Mouse (Mus musculus) left cerebral cortex, adult 8-10 months (tissue): Measurements from ENCODE around the gene Tcf3. TPM values are rescaled to one million over a fixed set of nuclear protein-coding genes. Genes with fewer than 3 reads are reported as not detected.

Source experiments
- DNase-seq, 2 experiments: peaks; one replicate each; pipeline ENCODE4 v3.0.0; 2022; ENCODE audit warnings: low spot score in 2 of 2
- total RNA-seq, 4 experiments: library from RNA; stranded (reverse); gene quantifications; 2 replicates each; pipeline ENCODE4 v1.2.4; 2022

Gene Tcf3
- total RNA-seq, 4 experiments from 2014 or later, result 27.7 to 32.6 (median 31.4) TPM

DNA sequence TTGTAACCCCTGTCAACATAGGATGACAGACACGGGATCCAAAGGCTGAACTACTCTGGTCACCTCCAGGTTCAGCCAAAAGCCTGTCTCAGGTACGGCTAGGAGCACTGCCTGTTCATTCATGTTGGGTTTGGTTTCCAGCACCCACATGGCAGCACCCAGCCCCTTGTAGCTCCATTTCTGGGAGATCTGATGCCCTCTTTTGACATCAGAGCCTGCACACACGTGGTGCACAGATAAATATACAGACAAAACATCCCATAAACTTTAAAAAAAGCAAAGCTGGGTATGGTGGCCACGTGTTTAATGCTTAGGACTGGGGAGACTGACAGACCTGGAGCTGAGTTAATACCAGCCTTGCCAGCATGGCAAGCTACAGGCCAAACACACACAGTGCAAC, 25.5 kb downstream of the Tcf3 start:
- DNase-seq, result no peak

DNA sequence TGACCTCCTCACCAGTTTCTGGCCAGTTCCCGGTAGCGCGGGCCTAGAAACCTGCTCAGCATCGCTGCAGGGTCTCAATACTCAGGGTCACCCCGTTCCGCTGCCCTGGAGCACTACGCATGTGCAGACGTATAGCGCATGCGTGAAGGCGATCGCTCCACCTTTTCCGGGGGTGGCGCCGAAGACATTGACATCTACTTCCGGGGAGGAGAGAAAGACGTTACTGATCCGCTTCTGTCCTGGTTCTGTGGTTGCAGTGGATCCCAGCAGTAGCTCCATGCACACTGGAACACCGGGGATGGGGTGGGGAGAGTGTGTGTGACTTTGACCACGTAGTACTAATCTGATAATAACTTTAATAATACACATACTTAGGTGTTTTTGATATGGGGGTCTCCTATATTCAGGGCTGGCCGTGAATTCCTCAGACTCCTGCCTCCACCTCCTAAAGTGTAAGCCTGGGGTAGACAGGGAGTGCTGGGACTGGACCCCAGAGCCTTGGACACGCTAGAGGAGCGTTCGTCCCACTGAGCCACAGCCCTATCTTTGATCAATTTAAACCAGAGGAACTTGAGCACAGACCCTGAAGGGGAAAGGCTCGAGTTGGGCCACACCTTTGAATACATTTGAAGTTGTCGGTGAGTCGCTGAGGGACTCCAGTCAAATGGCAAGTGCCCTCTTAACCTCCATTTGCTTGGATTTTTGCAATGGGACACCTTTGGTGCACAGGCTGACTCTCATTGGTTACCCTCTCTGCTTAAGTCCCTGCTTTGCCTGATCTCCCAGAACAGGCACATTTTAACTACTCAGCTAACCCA, 26.6 kb downstream of the Tcf3 start, which contains the start of gene Uqcr11:
Gene Uqcr11, minus strand, starts transcription at position 147 of the 818 bp plus-strand sequence.
- peak; percentile 78 to 90 for DNase-seq

DNA sequence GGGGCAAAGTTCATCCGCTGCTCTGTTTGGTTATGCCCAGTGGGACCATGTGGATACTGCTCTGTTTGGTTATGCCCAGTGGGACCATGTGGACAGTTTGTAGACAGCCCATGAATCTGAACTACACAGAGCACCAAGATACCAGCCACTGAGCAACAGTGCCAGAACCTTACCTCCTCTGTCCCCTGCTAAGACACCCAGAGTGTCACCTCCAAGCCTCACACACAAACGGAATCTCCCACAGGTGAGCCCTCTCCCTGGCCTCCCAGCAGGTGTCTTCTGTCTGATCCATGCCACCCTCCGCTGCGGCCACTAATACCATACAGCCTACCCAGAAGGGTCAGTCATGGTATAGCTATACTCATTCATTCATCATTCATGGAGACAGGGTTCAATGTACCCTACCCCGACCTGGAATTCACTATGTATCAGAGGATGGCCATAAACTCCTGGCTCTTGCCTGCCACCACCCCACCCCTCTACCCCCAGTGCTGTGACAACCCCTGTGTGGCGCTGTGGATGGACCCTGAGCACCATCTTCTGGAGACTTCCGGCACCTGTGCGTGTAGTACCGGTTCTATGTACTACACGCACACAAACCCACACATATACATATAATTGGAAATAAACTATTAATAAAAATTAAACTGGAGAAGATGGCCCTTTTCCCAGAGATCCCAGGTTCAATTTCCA, 27.8 kb downstream of the Tcf3 start:
- no peak for DNase-seq

DNA sequence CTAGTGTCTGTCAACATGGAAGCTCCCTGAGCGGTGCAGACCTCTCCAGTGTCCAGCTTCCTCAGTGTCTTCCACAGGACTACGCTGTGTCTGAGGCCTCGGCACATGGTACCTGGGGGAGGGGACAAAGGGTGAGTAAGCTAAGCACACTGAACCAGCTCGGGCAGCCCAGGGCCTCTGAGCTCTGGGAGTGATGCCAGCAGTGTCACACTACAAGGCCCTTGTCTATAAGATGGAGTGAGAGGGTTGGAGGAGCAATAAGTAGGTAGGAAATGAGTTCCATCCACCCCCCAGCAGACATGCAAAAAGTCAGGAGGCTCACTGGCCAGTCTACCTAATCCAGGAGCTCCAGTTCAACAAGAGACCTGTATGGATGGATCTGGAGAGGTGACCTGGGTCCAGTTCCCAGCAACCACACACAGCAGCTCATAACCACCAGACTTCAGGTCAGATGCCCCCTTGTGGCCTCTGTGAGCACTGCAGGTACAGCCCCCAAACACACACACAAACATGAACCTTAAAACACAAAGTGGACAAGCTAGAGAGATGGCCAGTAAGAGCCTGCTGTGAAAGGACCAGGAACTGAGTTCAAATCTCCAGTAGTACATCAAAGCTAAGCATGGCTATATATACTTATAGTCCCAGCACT, 30.3 kb downstream of the Tcf3 start:
- no peak for DNase-seq

DNA sequence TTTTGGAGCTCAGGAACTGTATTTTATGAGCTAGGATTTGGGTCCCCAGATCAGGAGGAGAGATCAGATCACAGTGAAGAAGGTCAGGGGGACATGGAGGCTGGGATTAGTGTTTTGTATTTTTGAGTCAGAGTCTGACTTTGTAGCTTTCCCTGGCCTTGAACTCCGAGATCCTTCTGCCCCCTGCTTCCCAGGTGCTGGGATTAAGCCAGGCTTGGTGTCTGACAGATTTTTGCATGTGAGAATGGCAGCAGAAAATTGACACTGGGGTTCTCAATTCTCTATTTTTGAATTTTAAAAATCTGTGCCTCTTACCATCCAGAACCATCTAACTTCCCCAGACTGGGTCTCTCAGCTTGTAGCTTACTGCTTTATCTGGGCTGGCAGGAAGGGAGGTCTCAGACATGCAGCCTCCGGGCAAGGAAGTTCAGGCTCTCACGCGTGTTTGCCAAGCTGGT, 32.7 kb downstream of the Tcf3 start:
- DNase-seq, result no peak

DNA sequence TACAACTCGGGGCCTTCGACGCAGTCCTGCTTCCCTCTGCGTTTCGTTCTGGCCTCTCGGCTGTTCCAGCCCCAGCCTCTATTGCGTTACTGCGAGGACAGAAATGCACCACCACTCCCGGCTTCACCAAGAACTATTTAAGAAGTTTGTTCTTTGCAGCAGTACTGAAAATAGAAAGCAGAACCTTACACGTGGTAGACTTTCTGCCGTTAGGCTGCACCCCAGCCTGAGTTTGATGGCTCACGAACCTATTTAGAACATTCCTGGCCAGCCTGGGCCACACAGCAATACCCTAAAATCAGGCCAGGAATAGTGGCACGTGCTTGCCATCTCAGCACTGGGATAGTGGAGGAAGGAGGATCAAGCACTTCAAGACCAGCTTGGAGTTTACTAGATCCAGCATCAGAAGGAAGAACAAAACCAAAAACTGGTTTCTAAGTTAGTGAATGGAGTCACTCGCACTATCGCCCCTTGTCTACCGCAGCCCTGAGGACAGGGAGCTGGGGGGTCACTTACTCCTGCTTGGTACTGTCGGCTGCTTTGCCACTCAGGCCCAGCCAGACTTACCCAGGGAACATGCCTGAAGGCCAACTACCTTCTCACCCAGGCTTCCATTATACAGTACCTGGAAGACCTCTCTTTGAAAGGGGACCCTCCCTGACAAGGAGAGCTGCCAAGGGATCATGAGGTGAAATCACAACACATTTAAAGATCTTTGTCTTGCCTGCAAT, 33.3 kb downstream of the Tcf3 start:
- no peak for DNase-seq

DNA sequence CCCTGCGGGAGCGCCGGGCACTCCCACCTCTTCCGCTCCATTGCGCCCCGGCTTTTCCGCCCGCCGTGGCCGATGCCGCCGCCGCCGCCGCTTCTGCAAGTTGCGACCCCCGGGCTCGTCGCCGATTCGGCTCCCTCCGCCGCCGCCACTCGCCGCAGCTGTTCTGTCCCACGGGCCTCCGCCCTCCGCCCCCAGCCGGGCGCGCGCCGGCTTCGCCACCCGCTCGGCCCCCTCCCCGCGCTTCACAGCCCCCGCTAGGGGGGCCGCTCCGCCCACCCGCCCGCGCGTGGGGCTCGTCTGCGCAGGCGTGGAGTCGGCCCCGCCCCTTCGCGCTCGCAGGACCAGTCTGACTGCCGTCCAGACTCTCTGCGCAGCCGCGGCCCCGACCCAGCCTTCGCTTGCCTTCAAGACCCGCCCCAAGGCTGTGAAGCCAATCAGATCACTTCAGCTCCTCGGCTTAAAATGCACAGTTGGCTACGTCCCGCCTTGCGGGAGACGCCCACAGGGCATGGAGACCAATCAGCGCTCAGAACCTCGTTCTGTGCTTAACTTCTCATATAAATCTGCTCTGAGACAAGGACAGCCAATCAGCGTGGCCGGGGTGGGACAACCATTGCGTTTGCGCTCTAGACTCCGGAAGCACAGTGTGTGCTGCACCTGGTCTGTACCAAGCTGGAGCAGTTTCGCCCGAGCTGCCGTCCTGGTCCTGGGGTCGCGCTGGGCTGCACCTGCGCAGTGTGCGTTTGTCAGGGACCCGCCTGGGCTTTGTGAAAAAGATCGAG, 34.1 kb downstream of the Tcf3 start, which contains the start of gene Mbd3:
Gene Mbd3, minus strand, starts transcription at position 360 of the 782 bp plus-strand sequence.
- peak; percentile 96 to 100 for DNase-seq

DNA sequence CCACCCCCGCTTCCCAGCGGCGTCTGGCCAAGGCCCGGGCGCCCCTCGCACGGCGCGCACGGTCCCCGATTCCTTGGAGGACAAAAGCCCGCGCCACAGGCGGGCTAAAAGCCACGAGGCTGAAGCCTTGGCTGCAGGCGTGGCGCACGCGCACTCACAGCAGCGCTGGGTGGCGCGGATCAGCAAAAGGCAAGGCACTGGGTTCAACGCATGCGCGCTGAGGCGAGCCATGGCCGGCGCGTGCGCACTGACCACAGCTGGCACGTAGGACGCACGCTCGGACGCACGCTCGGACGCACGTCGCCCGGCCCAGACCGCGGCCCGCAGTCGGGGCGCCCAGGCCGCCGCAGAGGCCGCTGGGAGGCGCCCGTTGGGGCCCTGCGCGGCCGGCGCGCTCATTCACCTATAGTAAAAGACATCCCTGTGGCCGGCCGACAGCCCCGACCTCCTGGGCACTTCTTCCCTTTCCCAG, 34.7 kb downstream of the Tcf3 start:
- peak; percentile 94 to 97 for DNase-seq

DNA sequence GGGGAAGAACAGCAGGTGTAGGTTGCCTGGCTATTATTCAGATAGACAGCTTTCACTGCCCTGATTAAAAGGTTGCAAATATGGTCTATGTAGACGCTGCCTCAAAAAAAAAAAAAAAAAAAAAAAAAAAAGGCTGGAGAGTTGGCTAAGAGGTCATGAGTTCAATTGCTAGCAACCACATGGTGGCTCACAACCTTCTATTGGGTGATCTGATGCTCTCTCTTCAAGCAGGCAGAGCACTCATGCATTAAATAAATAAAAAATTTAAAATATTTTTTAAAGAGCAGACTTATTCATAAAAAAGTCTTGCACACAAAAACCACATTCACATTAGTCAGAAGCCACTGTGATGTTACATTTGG, 35.3 kb downstream of the Tcf3 start:
- no peak for DNase-seq

DNA sequence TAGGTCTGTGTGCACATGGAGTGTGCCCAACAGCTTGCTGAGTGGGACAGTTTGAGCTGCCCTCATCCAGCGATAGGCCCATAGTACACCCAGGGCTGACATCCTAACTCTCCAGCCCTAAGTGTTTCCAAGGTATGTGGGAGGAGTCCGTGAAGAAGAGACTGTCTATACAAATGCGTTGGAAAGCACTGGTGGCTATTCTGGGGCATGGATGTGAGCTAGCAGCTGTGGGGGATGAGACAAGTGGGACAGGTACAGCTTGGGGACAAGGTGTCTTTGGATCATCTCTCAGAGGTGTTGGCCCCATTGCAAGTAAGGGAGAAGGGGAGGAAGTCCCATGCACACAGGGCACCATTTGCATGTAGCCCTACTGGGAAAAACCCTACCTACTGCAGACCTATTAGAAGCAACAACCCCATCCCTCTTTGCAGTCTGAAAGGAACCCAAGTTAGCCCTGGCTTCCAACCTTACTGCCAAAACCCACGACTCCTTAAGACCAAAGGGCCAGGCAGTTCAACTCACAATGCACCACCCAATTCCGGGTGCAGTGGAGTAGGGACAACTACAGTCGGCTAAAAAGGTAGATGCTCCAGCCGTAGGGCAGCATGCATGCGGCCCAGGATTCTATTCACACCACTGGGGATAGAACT, 35.8 kb downstream of the Tcf3 start:
- no peak for DNase-seq

DNA sequence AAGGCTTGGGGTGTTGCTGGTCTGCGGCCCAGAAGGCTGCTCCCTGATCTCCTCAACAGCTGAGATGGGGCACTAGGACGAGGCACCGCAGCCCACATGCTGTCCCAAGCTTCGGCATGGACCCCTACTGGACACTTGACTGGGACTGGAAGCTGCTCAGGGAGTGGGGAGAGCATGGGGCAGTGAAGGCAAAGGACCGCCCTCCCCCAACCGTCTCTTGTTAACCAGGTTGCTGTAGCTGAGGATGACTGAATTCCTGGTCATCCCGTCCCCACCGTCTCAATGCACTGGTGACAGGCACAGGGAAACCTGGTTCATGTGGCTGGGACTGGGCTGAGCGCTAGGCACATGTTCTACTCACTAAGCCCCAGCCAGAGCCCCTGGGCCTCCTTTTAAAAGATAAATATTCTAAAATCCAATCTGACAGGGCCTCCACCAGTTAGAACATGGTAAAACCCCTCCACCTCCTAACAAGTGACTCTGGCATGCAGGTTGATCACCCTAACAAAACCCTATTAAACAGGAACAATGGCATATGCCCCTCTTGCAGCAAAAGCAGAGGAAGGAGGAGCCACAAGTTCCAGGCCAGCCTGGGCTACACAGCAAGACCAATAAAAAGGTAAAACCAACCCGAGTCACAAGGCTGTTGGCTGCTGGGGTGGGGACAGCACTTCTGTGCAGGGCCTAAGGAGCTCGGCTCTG, 36.5 kb downstream of the Tcf3 start:
- DNase-seq, result no peak

DNA sequence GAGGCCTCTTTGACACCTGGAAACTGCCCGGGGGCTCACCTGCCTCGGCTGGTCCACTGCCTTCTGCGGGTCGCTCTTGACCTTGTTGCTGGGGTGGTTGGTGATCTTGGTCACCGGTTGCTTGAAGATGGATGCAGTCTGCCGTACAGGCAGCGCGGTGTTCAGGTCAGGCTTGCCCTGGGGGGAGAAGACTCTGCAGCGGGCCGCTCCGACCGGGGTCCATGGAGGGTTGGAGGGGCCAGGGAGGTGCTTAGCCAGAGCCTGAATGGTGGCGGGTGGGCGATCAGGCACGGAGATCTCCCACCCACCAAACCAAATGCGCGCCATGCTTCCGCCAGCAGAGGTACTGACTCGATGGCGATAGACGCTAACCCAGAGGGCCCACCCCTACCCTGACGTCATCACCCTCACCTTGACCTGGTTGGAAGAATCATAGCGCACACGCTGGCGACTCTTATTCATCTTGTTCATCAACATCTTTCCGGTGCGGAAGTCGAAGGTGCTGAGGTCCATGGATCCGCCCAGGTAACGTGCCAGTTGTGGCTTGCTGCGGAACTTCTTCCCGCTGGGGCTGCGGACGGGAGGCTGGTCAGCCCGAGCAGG, 38.3 kb downstream of the Tcf3 start:
- DNase-seq, result no peak

DNA sequence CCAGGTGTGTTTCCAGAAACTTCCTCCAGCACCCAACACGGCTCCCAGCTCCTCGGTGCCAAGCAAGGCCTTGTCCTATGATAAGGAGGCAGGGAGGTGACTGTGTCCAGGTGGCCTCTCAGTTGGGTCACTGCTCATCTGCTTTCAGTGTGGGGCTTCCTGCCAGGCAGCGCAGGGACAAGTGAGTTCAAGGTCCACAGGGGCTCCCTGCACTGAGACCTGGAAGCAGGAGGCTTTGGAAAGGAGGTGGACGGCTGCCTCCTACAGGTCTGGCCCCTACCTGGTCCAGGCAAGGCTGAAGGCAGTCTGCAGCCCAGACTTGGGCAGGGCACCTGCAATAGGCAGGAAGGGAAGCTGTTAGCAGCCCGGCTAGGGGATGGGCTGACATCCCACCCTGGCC, 40.8 kb downstream of the Tcf3 start:
- DNase-seq, result no peak

DNA sequence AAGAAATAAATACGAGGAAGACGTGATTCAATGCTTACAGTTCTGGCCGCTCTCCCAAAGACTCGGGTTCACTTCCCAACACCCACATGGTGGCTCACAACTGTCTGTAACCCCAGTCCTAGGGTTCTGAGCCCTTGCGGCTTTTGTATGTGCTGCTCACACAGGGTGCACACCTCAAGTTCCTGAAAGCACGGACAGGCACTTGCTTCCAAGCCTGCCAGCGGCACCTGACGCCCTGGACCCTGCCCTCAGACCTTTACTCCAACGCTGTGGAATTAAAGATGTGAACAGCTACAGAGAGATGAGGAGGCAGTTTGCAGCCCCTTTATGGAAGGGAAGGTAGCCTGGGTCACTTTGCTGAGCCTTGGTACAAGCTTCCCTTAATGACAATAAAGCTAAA, 42.8 kb downstream of the Tcf3 start:
- no peak for DNase-seq

DNA sequence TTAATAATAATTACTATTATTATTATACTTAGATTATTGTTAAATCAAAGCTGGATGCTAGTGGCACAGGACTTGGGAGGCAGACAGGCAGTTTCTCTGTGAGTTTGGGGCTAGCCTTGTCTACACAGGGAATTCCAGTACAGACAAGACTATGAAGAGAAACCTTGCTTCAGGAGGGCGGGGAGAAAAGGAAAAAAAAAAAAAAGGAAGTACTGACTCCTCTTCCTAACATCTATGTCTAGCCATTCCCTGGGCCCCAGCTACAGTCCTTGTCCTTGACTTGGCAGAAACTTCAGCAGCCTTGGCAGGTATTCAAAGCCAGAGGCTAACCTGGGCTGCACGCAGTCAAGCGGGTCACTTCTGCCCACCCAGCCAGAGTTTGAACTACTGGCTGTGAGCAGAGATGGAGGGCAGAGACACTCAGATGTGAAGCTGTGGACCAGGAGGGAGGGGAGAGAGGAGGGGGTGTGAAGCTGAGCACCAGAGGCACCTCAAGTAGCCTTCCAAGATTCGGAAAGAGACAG, 44.2 kb downstream of the Tcf3 start:
- DNase-seq, result no peak

DNA sequence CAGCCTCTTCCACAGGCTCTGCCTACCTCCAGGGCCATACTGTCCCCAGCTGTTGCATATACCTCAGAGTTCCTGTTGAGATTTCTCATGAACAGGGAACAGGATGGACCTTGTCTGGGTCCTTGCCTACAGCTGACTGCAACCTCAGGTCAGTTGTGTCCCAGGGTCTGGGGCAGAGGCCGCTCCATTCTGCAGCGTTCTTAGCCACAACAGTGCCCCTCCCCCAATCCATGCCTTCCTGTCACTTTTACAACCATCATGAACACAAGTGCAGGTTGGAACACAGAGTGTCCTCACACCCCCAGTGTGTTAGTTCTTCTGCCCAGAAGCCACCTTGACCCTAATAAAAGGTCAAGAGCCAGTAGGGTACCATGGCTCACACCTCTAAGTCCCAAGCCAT, 44.7 kb downstream of the Tcf3 start:
- no peak for DNase-seq

DNA sequence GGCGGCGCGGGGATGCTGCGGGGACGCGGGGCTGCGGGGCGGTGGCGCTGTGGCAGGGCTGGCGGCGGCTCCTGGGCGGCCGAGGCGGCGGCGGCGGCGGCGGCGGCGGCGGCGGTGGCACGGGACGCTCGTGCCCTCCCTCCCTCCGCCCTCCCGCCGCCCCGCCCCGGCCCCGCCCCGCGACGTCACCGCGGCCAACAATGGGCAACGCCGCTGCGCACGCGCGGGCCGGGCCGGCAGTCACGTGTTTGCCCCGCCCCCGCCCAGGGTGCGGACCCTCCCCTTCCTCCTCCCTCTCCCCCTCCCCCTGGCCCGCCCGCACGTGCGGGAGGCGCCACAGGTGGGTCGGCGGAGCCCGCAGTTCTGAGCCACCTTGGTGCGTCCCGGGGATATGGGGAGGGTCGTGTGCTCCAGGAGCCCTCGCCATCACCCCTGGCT, 45.9 kb downstream of the Tcf3 start, which contains the start of gene Mex3d:
Gene Mex3d, minus strand, starts transcription at position 138 of the 438 bp plus-strand sequence.
- peak in 1 of 2 experiments; percentile 72 for DNase-seq

DNA sequence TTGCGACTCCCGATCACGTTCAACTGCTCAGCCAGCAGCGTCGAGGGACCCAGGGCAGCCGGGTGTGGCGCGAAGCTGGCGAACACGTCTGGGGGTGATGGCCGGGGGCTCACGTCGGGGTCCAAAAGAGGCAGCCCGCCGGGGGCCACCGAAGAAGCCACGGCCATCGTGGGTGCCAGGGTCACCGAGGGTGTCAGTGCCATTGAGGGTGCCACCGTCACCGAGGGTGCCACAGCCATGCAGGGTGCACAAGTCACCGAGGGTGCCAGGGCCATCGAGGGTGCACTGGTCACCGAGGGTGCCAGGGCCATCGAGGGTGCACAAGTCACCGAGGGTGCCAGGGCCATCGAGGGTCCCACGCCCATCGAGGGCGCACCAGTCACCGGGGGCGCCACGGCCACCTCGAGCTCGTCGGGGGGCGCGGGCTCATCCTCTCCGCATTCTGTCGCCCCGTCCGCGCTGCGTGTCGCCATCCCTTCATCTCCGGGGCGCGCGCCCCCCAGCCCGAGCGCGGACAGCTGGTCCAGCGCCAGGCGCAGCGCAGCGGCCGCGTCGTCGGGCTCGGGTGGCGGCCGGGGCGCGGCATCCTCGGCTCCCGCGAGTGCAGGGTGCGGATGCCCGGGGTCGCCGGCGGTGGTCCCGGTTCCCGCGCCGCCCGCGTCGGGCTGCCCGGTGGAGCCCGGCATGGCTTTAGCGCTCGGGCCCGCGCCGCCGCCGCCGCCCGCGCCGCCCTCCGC, 46.5 kb downstream of the Tcf3 start:
- DNase-seq, result no peak
